In the genomic region with DNA sequence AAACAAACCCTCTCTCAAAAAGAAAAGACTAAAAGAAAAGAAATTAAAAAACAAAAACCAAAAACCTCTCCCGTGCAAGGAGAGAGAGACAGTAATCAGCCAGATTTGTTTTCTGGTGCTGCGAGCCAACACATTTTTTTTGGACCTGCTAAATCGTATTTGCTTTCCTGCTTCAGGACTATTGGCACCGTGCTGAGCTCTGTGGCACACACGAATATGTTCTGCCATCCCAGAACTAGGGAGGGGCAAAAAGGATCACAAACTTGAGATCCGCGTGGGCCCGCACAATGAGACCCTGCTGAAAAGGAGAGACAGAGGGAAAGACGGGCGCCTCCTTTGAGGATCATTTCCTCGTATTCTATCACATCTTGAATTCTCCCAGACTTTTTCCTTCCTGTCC, we compare ENCODE assay signal across 11 mouse cellular contexts.
"Had no signal": no experiment of that assay in that cellular context is flagged by ENCODE, and none has a peak within 500 bp of the region (broad histone marks: within the 10 kb centered on the region; RNA-seq: fewer than 3 reads in every experiment).

No protein-coding gene starts in this region.

- H3K4me3 ChIP-seq: kidney, embryonic 15.5 days; limb, embryonic 12.5 days; midbrain, embryonic 13.5 days had no signal

- DNase-seq: kidney, adult 2 months; kidney, postnatal 4 days; liver; lung, adult 2 months; lung, postnatal 36 days; thymus, postnatal 36 days had no signal

- H3K27ac ChIP-seq: limb, embryonic 12.5 days; liver, embryonic 14.5 days; midbrain, embryonic 13.5 days had no signal

- H3K4me2 ChIP-seq: kidney, embryonic 15.5 days; limb, embryonic 12.5 days; midbrain, embryonic 13.5 days had no signal

- H3K9ac ChIP-seq: kidney, embryonic 15.5 days; limb, embryonic 12.5 days; liver, embryonic 14.5 days; midbrain, embryonic 13.5 days had no signal

- H3K27me3 ChIP-seq: kidney, embryonic 15.5 days; limb, embryonic 12.5 days; midbrain, embryonic 13.5 days had no signal

- H3K36me3 ChIP-seq: kidney, embryonic 15.5 days; limb, embryonic 12.5 days; midbrain, embryonic 13.5 days had no signal

- H3K9me3 ChIP-seq: kidney, embryonic 15.5 days; limb, embryonic 12.5 days; midbrain, embryonic 13.5 days had no signal

- ATAC-seq: lung, postnatal 0 days; midbrain, embryonic 13.5 days had no signal

- H3K4me1 ChIP-seq: limb, embryonic 12.5 days; midbrain, embryonic 13.5 days had no signal
